Mouse (Mus musculus): ENCODE measurements around the gene Slc7a11.

DNA sequence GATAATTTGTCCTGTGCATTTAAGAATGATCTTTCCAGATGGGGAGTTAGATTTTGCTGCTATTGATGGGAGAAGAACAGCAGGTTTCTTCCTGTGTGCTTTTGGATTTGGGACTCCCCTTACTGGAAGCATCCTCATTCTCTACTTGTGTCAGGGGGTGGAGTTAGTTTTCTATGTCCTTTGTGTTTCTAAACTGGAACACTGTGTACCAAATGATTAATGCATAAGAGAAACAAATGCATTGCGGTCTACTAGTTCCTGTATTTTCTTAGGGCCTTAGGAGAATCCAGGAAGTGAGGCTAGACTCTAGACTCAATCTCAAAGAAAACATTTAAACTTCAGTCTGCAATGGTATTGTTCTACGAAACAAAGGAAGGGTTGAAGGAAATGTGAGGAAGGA is 122.6 kb downstream of the Slc7a11 start:
- no peak for TF ChIP-seq CTCF (IDR thresholded peaks at IDR 0.05; ENCODE audit: extremely low read depth, insufficient read depth, insufficient read length, insufficient replicate concordance)
- TF ChIP-seq POLR2A (IDR thresholded peaks at IDR 0.05; ENCODE audit: low read depth, low read length): no peak
